Mouse (Mus musculus) hindbrain, embryonic 11.5 days (tissue): ENCODE data around the gene Mecom. TPM values are rescaled to one million over a fixed set of nuclear protein-coding genes. Genes with fewer than 3 reads are reported as not detected.

Experiments
- ATAC-seq: fragments of 200-750 bp; cut with Nextera tagmentation; 2 replicates; pipeline ENCODE4 v1.8.0; 2017; ENCODE audit warnings: mild to moderate bottlenecking, moderate TSS enrichment, moderate library complexity; ENCODE audit not compliant: low FRiP score
- DNase-seq: peaks from one replicate; pipeline ENCODE4 v3.0.0-alpha.2; 2015; ENCODE audit warnings: low spot score
- H3K27ac ChIP-seq: fragments of 300-500 bp; sonication (generic); 2 replicates; pipeline ENCODE4 v1.5.1; 2014; ENCODE audit warnings: mild to moderate bottlenecking, low read depth, low read length
- H3K27me3 ChIP-seq: fragments of 300-500 bp; sonication (generic); 2 replicates; pipeline ENCODE4 v1.6.1; 2014; ENCODE audit warnings: mild to moderate bottlenecking, low read length, moderate library complexity, mixed read lengths; ENCODE audit not compliant: control insufficient read depth, insufficient read depth
- H3K36me3 ChIP-seq: fragments of 300-500 bp; sonication (generic); 2 replicates; pipeline ENCODE4 v1.6.1; 2014; ENCODE audit warnings: mild to moderate bottlenecking, low read length, moderate library complexity, mixed read lengths; ENCODE audit not compliant: control insufficient read depth, insufficient read depth
- H3K4me1 ChIP-seq: fragments of 300-500 bp; sonication (generic); replicated peaks from 2 replicates; pipeline ENCODE4 v1.6.1; 2014; ENCODE audit warnings: low read length, mixed read lengths; ENCODE audit not compliant: control insufficient read depth, insufficient read depth
- H3K4me2 ChIP-seq: fragments of 300-500 bp; sonication (generic); replicated peaks from 2 replicates; pipeline ENCODE4 v1.6.1; 2014; ENCODE audit warnings: mild to moderate bottlenecking, low read depth, low read length
- H3K4me3 ChIP-seq: fragments of 300-500 bp; sonication (generic); 2 replicates; pipeline ENCODE4 v1.5.1; 2014; ENCODE audit warnings: low read depth, low read length
- H3K9ac ChIP-seq: fragments of 300-500 bp; sonication (generic); 2 replicates; pipeline ENCODE4 v1.6.1; 2014; ENCODE audit warnings: low read depth, low read length
- H3K9me3 ChIP-seq: fragments of 300-500 bp; sonication (generic); 2 replicates; pipeline ENCODE4 v1.6.1; 2016; ENCODE audit warnings: low read length; ENCODE audit not compliant: control insufficient read depth
- WGBS: fragments of 180-500 bp; shearing (Covaris S2); extraction: QIAGEN DNeasy Blood & Tissue Kit; methylation state at CpG from one replicate; pipeline ENCODE4 v1.1.7; 2014; 5-methylcytosine and 5-hydroxymethylcytosine counted together
- polyA plus RNA-seq: library from polyadenylated mRNA; unstranded; fragments of >200 nt; fragmentation: Nextera tagmentation; extraction: Ambion mirVana; gene quantifications from 2 replicates; pipeline ENCODE4 v1.2.1, GENCODE M21; 2014

The Mecom gene
- polyA plus RNA-seq, 1 experiment from 2014 or later = 44.3 TPM

GRCm38 (mm10) chr3:30506329-30507027, 41.3 kb downstream of the Mecom start:
- Histone ChIP-seq H3K27ac (peak overlapping the region; percentile 76; the same call in 1 of the 2 replicates), H3K4me1 (0 out of 2 replicates have a peak, but pooled peaks cover 3% of the 10 kb centered on the region), H3K9me3 (no peaks in the 10 kb centered on the region), H3K27me3 (peaks cover 33% of the 10 kb centered on the region), H3K9ac (peak overlapping the region; percentile 69; the same call in 1 of the 2 replicates), H3K4me2 (peak overlapping the region; percentile 88), H3K36me3 (no peaks in the 10 kb centered on the region), H3K4me3 (peak overlapping the region; percentile 58)
- WGBS = 2% methylated on average over 17 of the region's 17 CpGs
- DNase-seq (no peak), ATAC-seq (no peak)

GRCm38 (mm10) chr3:30505741-30506251, 42.0 kb downstream of the Mecom start:
- Histone ChIP-seq H3K4me2 (peak overlapping the region; percentile 19; the same call in 1 of the 2 replicates), H3K4me3 (no peak overlapping the region), H3K27ac (no peak overlapping the region), H3K4me1 (0 out of 2 replicates have a peak, but pooled peaks cover 3% of the 10 kb centered on the region), H3K9ac (no peak overlapping the region), H3K27me3 (peaks cover 26% of the 10 kb centered on the region), H3K36me3 (no peaks in the 10 kb centered on the region), H3K9me3 (no peaks in the 10 kb centered on the region)
- ATAC-seq (no peak), DNase-seq (peak; percentile 58)
- 5% methylated on average over 16 of the region's 16 CpGs for WGBS

GRCm38 (mm10) chr3:30504561-30504960, 43.2 kb downstream of the Mecom start:
- DNase-seq (no peak), ATAC-seq (no peak)
- Histone ChIP-seq H3K9ac (no peak overlapping the region), H3K4me1 (0 out of 2 replicates have a peak, but pooled peaks cover 3% of the 10 kb centered on the region), H3K27ac (no peak overlapping the region), H3K4me2 (no peak overlapping the region), H3K9me3 (no peaks in the 10 kb centered on the region), H3K4me3 (no peak overlapping the region), H3K36me3 (no peaks in the 10 kb centered on the region), H3K27me3 (peaks cover 19% of the 10 kb centered on the region)
- WGBS = 41% methylated on average over 7 of the region's 7 CpGs

- DNase-seq (no peak), ATAC-seq (no peak)
- no peak overlapping the region for H3K4me3 ChIP-seq
- 0 out of 2 replicates have a peak, but pooled peaks cover 3% of the 10 kb centered on the region for H3K4me1 ChIP-seq
- no peaks in the 10 kb centered on the region for H3K36me3 ChIP-seq
- H3K27ac ChIP-seq = no peak overlapping the region
- H3K9ac ChIP-seq = no peak overlapping the region
- H3K27me3 ChIP-seq = peaks cover 19% of the 10 kb centered on the region
- no peak overlapping the region for H3K4me2 ChIP-seq
- no peaks in the 10 kb centered on the region for H3K9me3 ChIP-seq
These were observed 44.0 kb downstream of the Mecom start for GRCm38 (mm10) chr3:30503821-30504220.

DNA sequence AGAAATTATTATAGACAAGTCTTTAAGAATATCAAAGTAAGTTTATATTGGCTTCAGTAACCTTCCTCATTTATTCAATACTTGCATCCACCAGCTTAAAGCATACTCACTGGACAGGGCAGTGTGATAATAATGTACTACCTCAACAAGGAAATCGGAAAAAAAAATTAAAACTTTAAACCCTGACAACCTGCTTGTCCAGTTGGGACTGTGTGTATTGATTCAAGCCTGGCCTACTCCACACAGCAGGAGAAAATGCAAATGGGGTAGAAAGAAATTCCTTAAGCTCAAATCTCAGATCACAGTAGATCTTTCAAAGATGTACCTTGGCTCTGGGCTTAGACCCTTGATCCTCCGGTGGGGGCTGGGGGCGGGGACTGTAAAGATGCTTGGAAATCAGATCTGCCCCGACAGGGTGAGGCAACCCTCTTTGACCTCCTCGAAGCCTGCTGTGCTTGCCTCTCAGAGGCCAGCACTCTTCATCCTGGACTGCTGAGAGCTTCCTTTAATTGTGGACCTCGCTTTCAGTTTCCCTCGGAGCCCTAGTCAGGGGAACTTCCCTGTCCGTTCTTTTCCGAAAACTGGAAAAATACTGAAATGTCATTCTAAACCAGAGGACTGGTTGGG, 49.5 kb downstream of the Mecom start:
- Histone ChIP-seq H3K9me3 (no peaks in the 10 kb centered on the region), H3K4me1 (no peaks in the 10 kb centered on the region), H3K4me3 (no peak overlapping the region), H3K9ac (no peak overlapping the region), H3K27ac (no peak overlapping the region), H3K27me3 (no peaks in the 10 kb centered on the region), H3K36me3 (no peaks in the 10 kb centered on the region), H3K4me2 (no peak overlapping the region)
- ATAC-seq (no peak), DNase-seq (no peak)
- 21% methylated on average over 9 of the region's 9 CpGs for WGBS

DNA sequence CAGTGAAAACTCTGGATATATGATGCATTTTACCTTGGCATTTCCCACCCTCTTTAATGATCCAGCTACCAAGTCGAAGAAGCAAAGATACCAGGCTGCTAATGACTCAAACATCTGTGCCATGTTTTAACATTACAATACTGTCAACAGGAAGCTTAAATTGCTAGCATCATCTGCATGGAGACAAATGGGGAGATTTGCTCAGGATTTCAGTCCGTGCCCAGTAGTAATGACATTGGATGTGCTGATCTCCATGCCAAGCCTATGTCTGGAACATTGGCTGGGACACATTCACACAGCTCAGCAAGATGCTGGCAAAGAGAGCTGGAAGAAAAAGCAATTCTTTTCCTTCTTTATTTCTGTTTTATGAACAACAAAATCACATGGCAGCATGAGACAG, 53.4 kb downstream of the Mecom start:
- H3K36me3 ChIP-seq = no peaks in the 10 kb centered on the region
- H3K9me3 ChIP-seq = 0 out of 2 replicates have a peak, but pooled peaks cover 2% of the 10 kb centered on the region
- no peak overlapping the region for H3K4me3 ChIP-seq
- no peaks in the 10 kb centered on the region for H3K4me1 ChIP-seq
- H3K9ac ChIP-seq = no peak overlapping the region
- DNase-seq = no peak
- H3K27ac ChIP-seq = no peak overlapping the region
- 84% methylated on average over 2 of the region's 2 CpGs for WGBS
- no peak overlapping the region for H3K4me2 ChIP-seq
- no peaks in the 10 kb centered on the region for H3K27me3 ChIP-seq
- ATAC-seq = no peak

DNA sequence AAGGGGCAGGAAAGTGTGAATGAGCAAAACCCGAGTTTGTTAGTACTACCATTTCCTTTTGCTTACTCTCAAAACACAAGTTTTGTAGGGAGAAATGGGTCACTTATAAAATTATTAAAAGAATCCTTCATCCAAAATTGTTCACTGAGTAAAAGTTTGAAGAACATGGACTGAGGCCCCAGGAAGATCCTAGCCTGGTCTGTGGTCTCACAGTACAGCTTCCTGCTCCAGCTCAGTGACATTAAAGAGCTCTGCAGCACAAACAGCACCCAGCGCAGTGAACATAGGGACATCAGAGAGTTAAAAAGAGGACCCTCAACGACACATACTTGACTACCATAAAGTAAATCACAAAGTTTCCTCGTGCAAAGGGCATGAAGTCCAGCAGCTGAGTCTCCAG, 59.0 kb downstream of the Mecom start:
- Histone ChIP-seq H3K9me3 (0 out of 2 replicates have a peak, but pooled peaks cover 2% of the 10 kb centered on the region), H3K4me1 (no peaks in the 10 kb centered on the region), H3K27ac (no peak overlapping the region), H3K27me3 (no peaks in the 10 kb centered on the region), H3K36me3 (no peaks in the 10 kb centered on the region), H3K4me2 (no peak overlapping the region), H3K9ac (no peak overlapping the region), H3K4me3 (no peak overlapping the region)
- WGBS = 69% methylated on average over 4 of the region's 4 CpGs
- DNase-seq (no peak), ATAC-seq (no peak)

DNA sequence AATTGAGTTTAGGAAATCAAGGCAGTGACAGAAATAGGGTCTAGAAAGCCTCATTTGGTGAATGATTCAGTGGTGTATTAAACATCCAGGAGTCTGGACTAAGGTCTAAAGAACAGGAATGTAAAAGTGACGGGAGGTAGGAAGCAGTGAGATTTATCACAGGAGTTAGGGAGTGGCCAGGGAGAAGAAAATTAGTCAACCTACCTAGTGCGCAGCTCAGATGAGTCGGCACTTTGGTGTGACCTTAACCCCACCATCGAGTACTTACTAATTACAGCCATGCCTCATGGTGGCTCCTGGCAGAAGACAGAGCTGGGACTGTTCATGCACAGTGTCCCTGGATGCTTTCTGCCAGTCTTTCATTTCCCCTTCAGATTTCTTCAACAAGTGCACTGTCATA, 61.4 kb downstream of the Mecom start:
- H3K36me3 ChIP-seq = no peaks in the 10 kb centered on the region

More for the DNA sequence above, 61.4 kb downstream of the Mecom start:
- Histone ChIP-seq H3K9me3 (no peaks in the 10 kb centered on the region), H3K4me1 (no peaks in the 10 kb centered on the region), H3K27ac (no peak overlapping the region), H3K27me3 (no peaks in the 10 kb centered on the region), H3K4me3 (no peak overlapping the region), H3K9ac (no peak overlapping the region), H3K4me2 (no peak overlapping the region)
- DNase-seq (no peak), ATAC-seq (no peak)
- 93% methylated on average over 4 of the region's 4 CpGs for WGBS
